Mouse (Mus musculus) heart, postnatal 4 days (tissue): ENCODE data around the gene Atp6v1f. TPM values are rescaled to one million over a fixed set of nuclear protein-coding genes. Genes with fewer than 3 reads are reported as not detected.

ENCODE experiments used
- DNase-seq: peaks from one replicate; pipeline ENCODE4 v3.0.0; 2021
- total RNA-seq, 2 experiments: library from RNA; stranded (reverse); gene quantifications; 2 replicates each; pipeline ENCODE4 v1.2.3; 2021

The Atp6v1f gene
- total RNA-seq, result 100 to 1,000 TPM; 110 to 117 TPM

DNA sequence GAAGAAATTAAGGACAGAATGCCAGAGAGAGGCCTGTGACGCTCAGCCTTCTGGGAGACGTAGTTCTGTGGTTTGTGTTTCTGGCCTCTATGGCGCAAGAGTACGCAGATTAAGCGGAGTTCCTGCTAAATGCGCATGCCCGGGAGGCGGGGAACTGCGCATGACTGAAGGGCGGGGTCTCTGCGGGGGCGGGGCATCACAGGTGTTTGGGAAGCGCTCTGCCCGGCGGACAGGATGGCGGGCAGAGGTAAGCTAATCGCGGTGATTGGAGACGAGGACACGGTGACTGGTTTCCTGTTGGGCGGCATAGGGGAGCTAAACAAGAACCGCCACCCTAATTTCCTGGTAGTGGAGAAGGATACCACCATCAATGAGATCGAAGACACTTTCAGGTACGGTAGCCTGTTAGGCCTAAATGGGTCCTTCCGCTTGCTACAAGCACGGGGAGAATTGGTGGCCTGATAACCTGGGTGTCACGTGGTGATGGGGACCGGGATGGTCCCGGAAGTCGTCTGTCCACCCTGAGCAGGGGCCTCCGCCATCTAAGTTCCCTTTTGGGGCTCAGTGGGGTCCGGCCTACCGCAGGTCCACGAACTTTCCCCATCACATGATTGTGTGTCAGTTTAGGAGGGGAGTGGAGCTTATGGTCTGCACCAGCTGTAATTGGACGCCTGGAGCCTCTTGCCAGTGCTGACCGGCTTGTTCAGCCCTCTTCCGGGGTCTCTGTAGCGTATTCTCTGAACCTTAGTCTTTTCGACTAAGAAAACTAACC is at the start of gene Atp6v1f:
Atp6v1f (plus strand) TSS at position 136 of the 772 bp plus-strand sequence.
- DNase-seq, result peak; percentile 93

DNA sequence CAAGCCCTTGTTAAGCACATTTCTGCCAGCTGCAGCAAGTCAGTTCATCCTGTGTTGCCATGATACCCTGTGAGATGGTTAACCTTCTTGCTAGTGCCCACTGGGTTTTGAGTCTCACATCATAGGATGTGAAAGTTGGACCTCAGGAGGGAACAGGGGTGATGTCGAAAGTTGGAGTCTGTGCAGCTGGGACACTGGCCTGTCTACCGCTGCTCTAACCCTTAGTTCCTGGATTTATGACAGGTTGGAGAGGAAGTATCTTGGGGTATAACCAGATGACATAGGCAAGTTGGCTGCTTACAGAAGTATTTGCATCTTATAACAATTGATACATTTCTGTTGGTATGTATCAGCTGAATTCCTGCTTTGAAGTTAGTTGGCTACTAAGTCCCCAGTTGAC is 46.9 kb upstream of the Atp6v1f start:
- DNase-seq, result no peak

- DNase-seq, result no peak
Measured at GRCm38 (mm10) chr6:29425118-29425517, 42.4 kb upstream of the Atp6v1f start.

DNA sequence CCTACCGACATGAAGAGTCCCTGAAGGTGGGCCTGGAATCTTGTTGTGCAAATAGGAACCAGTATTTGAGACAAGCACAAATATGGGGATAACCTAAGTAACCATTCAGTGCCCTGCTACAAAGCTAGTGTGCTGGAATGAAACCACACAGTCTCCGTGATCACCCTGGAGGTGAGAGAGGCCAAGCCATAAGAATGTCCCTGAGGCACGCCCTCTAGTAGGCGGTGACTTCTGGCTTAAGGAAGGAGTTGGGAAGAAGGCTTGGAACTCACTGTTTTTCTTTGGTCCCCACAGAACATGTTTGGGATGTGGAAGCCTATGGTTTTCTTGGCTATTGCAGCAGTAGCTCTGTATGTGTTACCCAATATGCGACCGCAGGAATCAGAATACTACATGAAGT is 41.2 kb upstream of the Atp6v1f start:
- DNase-seq, result no peak

GRCm38 (mm10) chr6:29428171-29428570 is 39.3 kb upstream of the Atp6v1f start:
- DNase-seq, result no peak

- peak; percentile 66 for DNase-seq
Measured at GRCm38 (mm10) chr6:29430681-29431420, 36.7 kb upstream of the Atp6v1f start.

GRCm38 (mm10) chr6:29431473-29431872 is 36.0 kb upstream of the Atp6v1f start:
- DNase-seq, result peak; percentile 72

- peak; percentile 70 for DNase-seq
Measured at GRCm38 (mm10) chr6:29432156-29432555, 35.4 kb upstream of the Atp6v1f start.

DNA sequence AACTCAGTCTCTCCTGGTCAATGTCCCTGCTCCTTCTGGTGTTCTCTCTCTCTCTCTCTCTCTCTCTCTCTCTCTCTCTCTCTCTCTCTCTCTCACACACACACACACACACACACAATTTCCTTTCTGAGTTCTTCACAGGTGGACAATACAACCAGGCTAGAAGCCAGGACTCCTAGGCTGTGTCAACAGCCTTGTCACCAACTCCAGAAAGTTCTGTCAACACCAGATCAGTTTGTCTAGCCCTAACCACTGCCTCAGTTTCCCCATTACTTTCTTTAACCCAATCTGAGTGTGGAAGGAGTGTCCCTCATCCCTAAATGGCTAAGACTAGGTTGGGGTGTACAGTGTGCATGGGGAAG is 34.9 kb upstream of the Atp6v1f start:
- no peak for DNase-seq

- peak; percentile 83 for DNase-seq
Measured at GRCm38 (mm10) chr6:29433038-29433803, 34.3 kb upstream of the Atp6v1f start, which contains the start of gene Flnc. Gene Flnc, plus strand, starts transcription at chr6:29433256.

DNA sequence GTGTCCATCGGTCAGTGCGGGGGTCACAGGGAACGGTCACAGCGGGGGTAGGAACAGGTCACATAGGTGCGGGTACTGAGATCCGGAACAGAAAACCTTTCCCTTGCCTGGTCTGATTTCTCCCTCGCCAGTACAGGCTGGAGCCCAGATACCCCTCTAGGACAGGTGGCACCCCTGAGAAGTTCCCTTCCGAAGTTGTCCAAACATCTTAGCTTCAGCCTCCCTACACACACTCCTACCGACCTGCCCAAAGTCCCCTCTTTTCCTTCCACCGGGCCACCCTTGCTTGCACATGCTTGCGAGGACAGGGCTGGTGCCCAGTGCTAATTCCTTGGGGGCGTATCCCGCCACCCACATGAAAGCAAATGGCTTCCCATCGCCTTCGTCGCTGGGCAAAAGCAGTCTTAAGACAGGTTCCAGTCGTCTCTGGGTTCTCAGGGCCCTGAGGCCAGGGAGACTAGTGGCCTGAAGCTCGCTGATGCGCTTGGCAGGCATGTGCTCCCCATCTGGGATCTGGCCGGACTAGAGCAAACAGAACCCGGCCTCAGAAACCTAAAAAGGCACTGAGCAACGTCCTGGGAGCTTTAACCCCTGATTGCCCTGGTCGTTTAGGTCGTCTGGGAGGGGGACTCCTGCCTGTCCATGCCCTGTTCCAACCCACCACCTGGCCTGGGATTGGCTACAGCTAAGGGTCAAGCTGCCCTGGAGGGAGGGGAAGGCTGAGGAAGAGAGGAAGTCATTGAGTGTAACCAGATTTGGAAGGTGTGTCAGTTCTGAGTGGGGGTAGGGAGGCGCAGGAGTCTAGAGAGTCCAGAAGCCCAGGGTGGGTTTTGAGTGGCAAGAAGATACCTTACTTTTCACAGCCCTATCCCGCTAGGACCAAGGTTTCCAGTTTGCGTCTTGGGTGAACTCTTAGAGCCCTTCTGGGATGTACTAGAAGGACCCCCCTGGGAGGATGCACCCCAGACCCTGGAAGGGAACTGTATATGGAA is 33.4 kb upstream of the Atp6v1f start:
- DNase-seq, result peak; percentile 74

DNA sequence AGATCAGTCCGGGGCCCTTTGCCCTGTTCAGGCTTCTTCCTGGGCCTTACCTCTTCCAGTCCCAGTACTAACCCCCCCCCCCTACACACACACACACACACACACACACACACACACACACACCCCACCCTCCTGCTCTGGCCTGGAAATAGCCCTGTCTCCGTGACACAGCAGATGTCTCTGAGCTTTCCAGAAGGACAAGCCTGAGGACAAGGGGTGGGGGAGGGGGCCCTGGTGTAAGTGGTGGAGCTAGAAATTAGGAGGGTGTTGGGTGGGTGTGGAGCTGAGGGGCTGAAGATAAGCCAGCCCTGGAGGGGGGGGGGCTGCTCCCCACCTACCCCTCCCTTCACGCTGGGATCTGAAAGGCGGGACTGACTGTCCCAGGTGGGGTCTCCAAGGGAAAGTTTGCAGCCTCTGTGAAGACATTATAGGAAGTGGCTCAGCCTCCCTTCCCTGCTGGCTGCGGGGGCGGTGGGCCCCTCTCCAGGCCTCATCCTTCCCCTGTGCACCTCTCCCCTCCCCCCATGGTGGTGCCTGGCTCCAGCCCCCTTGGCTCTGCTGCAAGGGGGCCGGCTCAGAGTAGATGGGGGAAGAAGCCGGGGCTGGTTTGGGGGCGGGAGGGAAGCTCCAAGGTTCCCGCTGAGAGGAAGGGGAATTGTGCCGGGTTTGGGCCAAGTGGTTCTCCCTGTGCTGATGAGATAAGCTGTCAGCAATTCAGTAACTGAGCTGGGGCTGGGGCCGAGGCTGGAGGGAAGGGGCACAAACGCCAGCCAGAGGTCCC is 32.4 kb upstream of the Atp6v1f start:
- peak; percentile 85 for DNase-seq

DNA sequence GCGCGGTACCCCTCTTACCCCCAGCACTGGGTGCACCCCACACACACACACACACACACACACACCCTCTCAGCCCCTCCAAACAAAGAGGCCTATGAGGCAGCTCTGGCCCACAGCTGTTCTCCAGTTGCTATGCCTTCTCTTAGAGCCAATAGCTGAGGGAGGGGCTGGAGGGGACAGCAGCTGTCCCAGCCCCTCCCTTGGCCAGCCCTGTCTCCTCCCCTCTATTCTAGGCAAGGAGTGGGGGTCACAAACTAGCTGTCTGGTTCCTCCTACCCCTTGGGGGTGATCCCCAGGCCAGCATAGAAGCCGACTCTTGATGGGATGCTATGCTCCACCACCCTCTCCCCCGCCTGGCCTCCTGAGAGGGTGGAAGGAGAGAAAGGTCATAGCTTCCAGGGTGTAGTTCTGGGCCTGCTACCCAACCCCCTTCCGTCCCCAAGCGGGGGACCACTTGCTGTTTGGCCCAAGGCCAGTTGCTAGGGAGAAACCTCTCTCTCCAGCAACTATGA is 31.5 kb upstream of the Atp6v1f start:
- peak; percentile 61 for DNase-seq

- DNase-seq, result peak; percentile 83
Measured at GRCm38 (mm10) chr6:29436461-29436934, 31.0 kb upstream of the Atp6v1f start.

DNA sequence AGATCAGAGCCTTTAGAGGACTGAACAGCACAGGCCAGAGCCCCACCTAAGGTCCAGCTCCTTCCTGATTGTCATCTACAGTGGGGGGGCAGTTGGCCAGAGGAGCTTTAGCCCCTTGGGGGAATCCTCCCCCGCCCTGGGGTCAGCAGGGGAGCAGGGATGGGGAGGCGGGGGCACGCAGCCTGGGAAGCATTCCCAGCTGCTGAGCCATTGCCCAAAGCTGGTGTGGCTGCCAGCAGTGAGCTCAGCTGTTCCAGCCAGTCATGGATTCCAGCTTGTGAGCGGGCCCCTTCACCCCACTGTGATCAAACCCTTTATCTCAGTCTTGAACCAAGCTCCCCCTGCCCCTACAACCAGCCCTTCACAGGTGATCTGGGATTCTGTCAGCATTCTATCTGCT is 28.3 kb upstream of the Atp6v1f start:
- DNase-seq, result peak; percentile 49

- DNase-seq, result no peak
Measured at GRCm38 (mm10) chr6:29439789-29440188, 27.7 kb upstream of the Atp6v1f start.

- DNase-seq, result peak; percentile 74
Measured at GRCm38 (mm10) chr6:29444773-29445172, 22.7 kb upstream of the Atp6v1f start.

GRCm38 (mm10) chr6:29445354-29445753 is 22.2 kb upstream of the Atp6v1f start:
- DNase-seq, result peak; percentile 53

DNA sequence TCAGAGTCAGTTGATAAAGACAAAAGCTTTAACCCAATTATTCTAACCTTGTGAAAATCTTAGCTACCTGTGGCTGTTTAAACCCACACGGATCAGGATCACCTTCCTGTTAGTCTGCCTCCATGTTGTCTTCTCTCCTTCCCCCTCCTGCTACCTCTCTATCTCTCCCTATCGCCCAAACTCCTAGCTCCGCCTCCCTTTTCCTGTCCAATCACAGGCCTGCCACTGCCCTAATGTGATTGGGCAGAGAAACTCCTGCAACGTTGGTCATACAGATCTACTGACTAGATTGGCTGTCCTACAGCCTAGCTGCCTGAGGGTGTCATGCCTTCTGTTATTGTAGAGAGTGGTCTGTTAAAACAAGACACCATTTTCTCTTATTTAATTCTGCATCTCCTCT is 17.7 kb upstream of the Atp6v1f start:
- DNase-seq, result no peak

DNA sequence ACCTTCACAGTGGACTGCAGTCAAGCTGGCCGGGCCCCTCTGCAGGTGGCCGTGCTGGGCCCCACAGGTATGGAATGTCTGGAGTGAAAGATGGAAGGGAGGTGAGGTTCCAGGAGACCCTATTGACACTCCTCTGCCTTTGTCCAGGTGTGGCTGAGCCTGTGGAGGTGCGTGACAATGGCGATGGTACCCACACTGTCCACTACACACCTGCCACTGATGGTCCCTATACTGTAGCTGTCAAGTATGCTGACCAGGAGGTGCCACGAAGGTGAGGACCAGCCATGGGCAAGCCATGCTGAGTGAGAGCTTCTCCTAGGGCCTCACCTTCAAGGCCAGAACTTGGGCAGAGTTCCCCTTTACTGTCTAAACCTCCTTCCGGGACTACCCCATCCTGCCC is 16.9 kb upstream of the Atp6v1f start:
- DNase-seq, result no peak

DNA sequence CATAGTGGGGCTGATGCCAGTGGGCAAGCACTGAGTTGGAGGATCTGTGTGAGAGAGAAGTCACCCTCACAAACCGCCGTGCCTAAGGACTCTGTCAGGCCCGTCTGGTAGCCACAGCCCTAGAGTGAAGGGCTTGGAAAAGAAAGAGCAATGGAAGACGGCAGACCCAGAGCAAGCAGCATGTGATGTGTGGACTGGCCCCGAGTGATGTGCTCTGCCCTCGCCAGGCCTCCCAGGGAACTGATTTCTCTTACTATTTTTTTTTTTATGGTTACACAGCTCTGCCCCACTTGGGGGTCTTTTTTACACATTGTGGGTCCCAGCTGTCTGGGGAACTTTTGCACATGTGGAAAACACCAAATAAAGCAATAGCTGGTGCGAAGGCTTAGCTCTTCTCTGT is 6.0 kb upstream of the Atp6v1f start:
- no peak for DNase-seq
